ENCODE assay signal across 7 mouse cellular contexts in the genomic region with DNA sequence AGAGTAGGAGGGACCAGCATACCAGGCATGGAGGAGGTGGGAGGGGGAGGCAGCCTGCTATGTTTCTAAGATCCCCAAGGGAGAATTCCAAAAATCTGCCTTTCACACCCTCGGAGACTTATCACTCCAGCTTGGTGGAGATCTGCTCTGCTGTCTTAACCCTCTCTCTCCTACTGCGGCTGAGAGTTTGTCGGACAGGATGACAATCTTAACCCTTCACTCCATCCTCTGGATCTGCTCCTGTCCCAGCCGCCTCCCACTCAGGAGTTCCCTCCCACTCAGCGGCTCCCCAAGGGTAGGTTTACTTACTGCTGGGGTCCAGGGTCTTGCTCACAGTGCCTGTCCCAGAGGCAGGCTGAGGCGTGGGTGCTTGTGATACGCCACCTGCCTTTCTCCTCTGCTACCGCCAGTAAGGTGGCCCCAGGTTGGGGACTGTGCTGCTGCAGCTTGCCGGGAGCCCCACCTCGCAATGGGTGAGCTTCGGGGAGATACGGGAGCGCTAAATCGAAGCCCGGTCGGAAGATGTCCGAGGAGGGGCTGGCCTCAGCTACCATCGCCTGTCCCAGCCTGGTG. TPM values are rescaled to one million over a fixed set of nuclear protein-coding genes. Genes with fewer than 3 reads are reported as not detected.
A peak's percentile ranks its signal among the peaks of the same experiment; 100 is the strongest.
DNase-seq lines count a peak whose midpoint lies in the region; ATAC-seq and TF ChIP-seq lines count a peak whose summit lies in the region.

No protein-coding gene starts in this region.

- H3K27me3 ChIP-seq in lung, embryonic 15.5 days = peaks cover 32% of the 10 kb centered on the region
- peaks cover 29% of the 10 kb centered on the region for H3K27me3 ChIP-seq in forebrain, embryonic 14.5 days (replicated peaks; ENCODE audit: control insufficient read depth, insufficient read depth, low read length)
- H3K27me3 ChIP-seq in midbrain, postnatal 0 days (ENCODE audit: insufficient read depth, low read length) = peaks cover 28% of the 10 kb centered on the region

- TF ChIP-seq CTCF in midbrain, postnatal 0 days (IDR thresholded peaks at IDR 0.05) = no peak

- WGBS in lung, embryonic 15.5 days = under 1% methylated on average over 18 of the region's 18 CpGs
- 2% methylated on average over 18 of the region's 18 CpGs for WGBS in forebrain, embryonic 14.5 days
- WGBS in midbrain, postnatal 0 days = 2% methylated on average over 18 of the region's 18 CpGs

- H3K9me3 ChIP-seq in lung, embryonic 15.5 days = no peaks in the 10 kb centered on the region
- no peaks in the 10 kb centered on the region for H3K9me3 ChIP-seq in forebrain, embryonic 14.5 days (replicated peaks; ENCODE audit: control insufficient read depth, low read length)
- H3K9me3 ChIP-seq in midbrain, postnatal 0 days (ENCODE audit: low read length) = no peaks in the 10 kb centered on the region

- peak overlapping the region; percentile 53 for H3K4me3 ChIP-seq in lung, embryonic 15.5 days
- H3K4me3 ChIP-seq in forebrain, embryonic 14.5 days (ENCODE audit: low read depth, low read length) = peak overlapping the region; percentile 36; the same call in 1 of the 2 replicates
- peak overlapping the region; percentile 49 for H3K4me3 ChIP-seq in midbrain, postnatal 0 days (ENCODE audit: low read depth, low read length)

- H3K9ac ChIP-seq in lung, embryonic 15.5 days = peak overlapping the region; percentile 33; the same call in 1 of the 2 replicates
- no peak overlapping the region; the same call in 1 of the 2 replicates for H3K9ac ChIP-seq in forebrain, embryonic 14.5 days (ENCODE audit: low read length)
- no peak overlapping the region for H3K9ac ChIP-seq in midbrain, postnatal 0 days (replicated peaks; ENCODE audit: low read length, poor library complexity, severe bottlenecking)

- no peak overlapping the region for H3K27ac ChIP-seq in lung, embryonic 15.5 days
- no peak overlapping the region for H3K27ac ChIP-seq in forebrain, embryonic 14.5 days (ENCODE audit: low read depth, low read length)
- H3K27ac ChIP-seq in midbrain, postnatal 0 days (ENCODE audit: low read depth, low read length) = no peak overlapping the region

- no peak for ATAC-seq in lung, embryonic 15.5 days (ENCODE audit: borderline replicate concordance, extremely low read depth, low FRiP score, low TSS enrichment)
- no peak; the same call in 1 of the 2 replicates for ATAC-seq in forebrain, embryonic 14.5 days
- ATAC-seq in midbrain, postnatal 0 days (ENCODE audit: low FRiP score) = no peak

- DNase-seq in lung, postnatal 4 days = no peak
- no peak for DNase-seq in forebrain, embryonic 14.5 days (ENCODE audit: low spot score)
- DNase-seq in layer of hippocampus, adult 9-11 months = peak; percentile 81
- no peak for DNase-seq in midbrain, postnatal 0 days (ENCODE audit: low spot score)
- DNase-seq in urinary bladder, postnatal 25 days (ENCODE audit: low spot score) = no peak
- DNase-seq in adrenal gland, adult (ENCODE audit: inconsistent age in 2 of 2, low spot score in 1 of 2) = no peak

- no peaks in the 10 kb centered on the region for H3K36me3 ChIP-seq in lung, embryonic 15.5 days
- H3K36me3 ChIP-seq in forebrain, embryonic 14.5 days (ENCODE audit: control insufficient read depth, insufficient read depth, low read length) = no peaks in the 10 kb centered on the region
- no peaks in the 10 kb centered on the region for H3K36me3 ChIP-seq in midbrain, postnatal 0 days (ENCODE audit: insufficient read depth, low read length)

- peaks cover 26% of the 10 kb centered on the region for H3K4me1 ChIP-seq in lung, embryonic 15.5 days
- H3K4me1 ChIP-seq in forebrain, embryonic 14.5 days (ENCODE audit: control insufficient read depth, insufficient read depth, low read length) = peaks cover 6% of the 10 kb centered on the region
- peaks cover 12% of the 10 kb centered on the region for H3K4me1 ChIP-seq in midbrain, postnatal 0 days (ENCODE audit: insufficient read depth, low read length)

- peak overlapping the region; percentile 97 for H3K4me2 ChIP-seq in lung, embryonic 15.5 days
- H3K4me2 ChIP-seq in forebrain, embryonic 14.5 days (ENCODE audit: low read length) = peak overlapping the region; percentile 79
- peak overlapping the region; percentile 99 for H3K4me2 ChIP-seq in midbrain, postnatal 0 days (ENCODE audit: low read depth, low read length, poor library complexity, severe bottlenecking)

RNA-seq across cellular contexts. Expression of a gene that starts 12.9 kb away (rescaled TPM):
- 2.7 and 2.8 TPM in 2 replicates for polyA plus RNA-seq in lung, embryonic 15.5 days (2015; fragmentation: Nextera tagmentation; extraction: Ambion mirVana)
- 0.14 and 0.25 TPM in 2 replicates for polyA plus RNA-seq in forebrain, embryonic 14.5 days (2014; fragmentation: Nextera tagmentation; extraction: Ambion mirVana)
- total RNA-seq in midbrain, postnatal 0 days (2014; rRNA removed) = 2.1 and 2.2 TPM in 2 replicates
- polyA plus RNA-seq in midbrain, postnatal 0 days (2015; fragmentation: Nextera tagmentation; extraction: Ambion mirVana) = 0.79 and 1.2 TPM in 2 replicates

RNA-seq across cellular contexts. Expression of a gene that starts 25.4 kb away (rescaled TPM):
- polyA plus RNA-seq in lung, embryonic 15.5 days (2015; fragmentation: Nextera tagmentation; extraction: Ambion mirVana) = 10.6 and 12.6 TPM in 2 replicates
- polyA plus RNA-seq in forebrain, embryonic 14.5 days (2014; fragmentation: Nextera tagmentation; extraction: Ambion mirVana) = 7.6 and 9.8 TPM in 2 replicates
- total RNA-seq in midbrain, postnatal 0 days (2014; rRNA removed) = 8.3 and 11.6 TPM in 2 replicates
- polyA plus RNA-seq in midbrain, postnatal 0 days (2015; fragmentation: Nextera tagmentation; extraction: Ambion mirVana) = 5.7 and 6.7 TPM in 2 replicates

RNA-seq across cellular contexts. Expression of a gene that starts 27.8 kb away (rescaled TPM):
- polyA plus RNA-seq in lung, embryonic 15.5 days (2015; fragmentation: Nextera tagmentation; extraction: Ambion mirVana) = 0.26 and 0.43 TPM in 2 replicates
- 0.05 and 0.06 TPM in 2 replicates for polyA plus RNA-seq in forebrain, embryonic 14.5 days (2014; fragmentation: Nextera tagmentation; extraction: Ambion mirVana)
- not detected in 2 replicates for total RNA-seq in midbrain, postnatal 0 days (2014; rRNA removed)
- polyA plus RNA-seq in midbrain, postnatal 0 days (2015; fragmentation: Nextera tagmentation; extraction: Ambion mirVana) = 0.17 and 0.21 TPM in 2 replicates

RNA-seq across cellular contexts. Expression of a gene that starts 55.8 kb away (rescaled TPM):
- polyA plus RNA-seq in lung, embryonic 15.5 days (2015; fragmentation: Nextera tagmentation; extraction: Ambion mirVana) = 3.3 and 4.3 TPM in 2 replicates
- not detected in 2 replicates for polyA plus RNA-seq in forebrain, embryonic 14.5 days (2014; fragmentation: Nextera tagmentation; extraction: Ambion mirVana)
- 1.5 and 2.0 TPM in 2 replicates for total RNA-seq in midbrain, postnatal 0 days (2014; rRNA removed)
- polyA plus RNA-seq in midbrain, postnatal 0 days (2015; fragmentation: Nextera tagmentation; extraction: Ambion mirVana) = 0.49 and 0.73 TPM in 2 replicates
